Mouse (Mus musculus) testis, adult 2 months (tissue): ENCODE results near the gene Tyw1.
"Not testable (repeated sequence)": the region's sequence is repeated elsewhere in the genome, so short reads cannot be mapped to it uniquely, and the experiment has no call there.

Experiments
- CTCF ChIP-seq: fragments of 200-500 bp; IDR thresholded peaks from 2 replicates; pipeline ENCODE4 v1.5.1; 2012; ENCODE audit warnings: low read depth, mild to moderate bottlenecking, inconsistent platforms, low read length, moderate library complexity; ENCODE audit not compliant: control insufficient read depth, insufficient read depth, insufficient replicate concordance
- POLR2A ChIP-seq: fragments of 200-500 bp; IDR thresholded peaks from 2 replicates; pipeline ENCODE4 v1.6.1; 2012; ENCODE audit warnings: low read depth, mild to moderate bottlenecking, inconsistent platforms, low read length, moderate library complexity; ENCODE audit not compliant: control insufficient read depth

- TF ChIP-seq CTCF, POLR2A: not testable (repeated sequence)
These were observed 543 bp downstream of the Tyw1 start for GRCm38 (mm10) chr5:130255799-130256525.
